Mouse (Mus musculus): ENCODE results near the gene Mettl24.
"Not testable (repeated sequence)": the region's sequence is repeated elsewhere in the genome, so short reads cannot be mapped to it uniquely, and the experiment has no call there.

Gene Mettl24

DNA sequence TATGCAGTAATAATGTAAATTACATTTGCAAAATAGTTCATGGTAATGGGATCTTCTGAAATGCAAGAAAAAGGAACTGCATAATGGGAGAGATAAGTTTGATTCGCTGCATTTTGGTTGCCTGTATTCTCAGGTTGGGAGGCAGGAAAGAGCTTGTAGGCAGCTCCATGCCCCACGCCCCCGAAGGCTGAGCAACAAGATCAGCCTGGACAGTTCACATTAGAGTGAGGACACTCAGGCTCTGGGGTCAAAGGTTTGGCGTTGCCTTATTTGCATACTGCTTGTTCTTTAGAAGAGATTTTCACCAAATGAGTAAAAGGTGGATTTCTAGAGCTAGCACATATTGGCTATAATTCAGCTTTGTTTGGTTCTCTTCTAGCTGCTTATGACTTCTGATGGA lies 123.1 kb downstream of the Mettl24 start:
- DNase-seq (ENCODE audit: extremely low read depth, low read depth), result no peak

GRCm38 (mm10) chr10:40809411-40809910 lies 126.4 kb downstream of the Mettl24 start:
- DNase-seq (ENCODE audit: extremely low read depth, low read depth), result not testable (repeated sequence)

DNA sequence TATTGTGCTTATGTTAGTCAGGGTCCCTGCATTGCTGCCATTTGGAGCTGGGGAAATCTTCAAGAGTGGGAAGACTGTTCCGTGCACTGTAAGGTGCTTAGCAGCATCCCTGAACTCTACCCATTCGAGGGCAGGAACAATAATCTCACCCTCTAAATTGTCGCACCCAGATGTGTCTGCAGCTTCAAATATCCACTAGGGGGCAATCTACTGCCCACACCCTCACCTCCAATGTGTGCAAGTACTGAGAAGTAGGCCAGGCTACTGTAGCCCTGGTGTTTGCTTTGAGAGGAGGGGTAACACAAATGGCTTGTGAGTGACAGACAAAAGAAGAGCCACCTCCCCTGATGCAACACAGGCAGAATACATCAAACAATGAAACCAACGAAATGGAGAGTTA lies 130.5 kb downstream of the Mettl24 start:
- peak; percentile 10 for DNase-seq (ENCODE audit: extremely low read depth, low read depth)

DNA sequence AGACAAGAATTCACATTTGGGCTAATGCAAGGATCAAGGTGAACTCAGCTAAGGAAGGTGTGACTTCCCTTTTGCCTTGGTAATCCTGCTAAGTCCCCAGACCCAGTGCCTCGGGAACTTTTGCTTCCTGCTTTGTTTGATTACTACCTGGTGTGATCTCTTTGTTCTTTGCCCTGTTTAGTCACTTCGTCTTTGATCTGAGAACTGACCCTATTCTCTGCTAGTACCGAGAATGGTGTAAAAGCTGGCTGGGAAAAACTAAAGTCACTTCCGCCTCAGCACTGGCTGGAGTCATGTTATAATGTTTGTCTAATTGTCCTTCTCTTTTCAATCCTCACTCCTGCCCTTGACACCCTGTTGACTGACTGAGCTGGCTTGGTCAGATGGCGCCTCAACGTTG lies 133.4 kb downstream of the Mettl24 start:
- no peak for DNase-seq (ENCODE audit: extremely low read depth, low read depth)

GRCm38 (mm10) chr10:40825952-40826351 lies 142.9 kb downstream of the Mettl24 start:
- DNase-seq (ENCODE audit: extremely low read depth, low read depth), result no peak

- no peak for DNase-seq (ENCODE audit: extremely low read depth, low read depth)
Measured at GRCm38 (mm10) chr10:40827706-40828105, 144.6 kb downstream of the Mettl24 start.

GRCm38 (mm10) chr10:40830312-40830711 lies 147.2 kb downstream of the Mettl24 start:
- no peak for DNase-seq (ENCODE audit: extremely low read depth, low read depth)

GRCm38 (mm10) chr10:40831267-40831666 lies 148.2 kb downstream of the Mettl24 start:
- no peak for DNase-seq (ENCODE audit: extremely low read depth, low read depth)

- DNase-seq (ENCODE audit: extremely low read depth, low read depth), result no peak
Measured at GRCm38 (mm10) chr10:40840086-40840485, 157.0 kb downstream of the Mettl24 start.

- no peak for DNase-seq (ENCODE audit: extremely low read depth, low read depth)
Measured at GRCm38 (mm10) chr10:40843841-40844240, 160.8 kb downstream of the Mettl24 start.

- DNase-seq (ENCODE audit: extremely low read depth, low read depth), result no peak
Measured at GRCm38 (mm10) chr10:40844546-40844945, 161.5 kb downstream of the Mettl24 start.

DNA sequence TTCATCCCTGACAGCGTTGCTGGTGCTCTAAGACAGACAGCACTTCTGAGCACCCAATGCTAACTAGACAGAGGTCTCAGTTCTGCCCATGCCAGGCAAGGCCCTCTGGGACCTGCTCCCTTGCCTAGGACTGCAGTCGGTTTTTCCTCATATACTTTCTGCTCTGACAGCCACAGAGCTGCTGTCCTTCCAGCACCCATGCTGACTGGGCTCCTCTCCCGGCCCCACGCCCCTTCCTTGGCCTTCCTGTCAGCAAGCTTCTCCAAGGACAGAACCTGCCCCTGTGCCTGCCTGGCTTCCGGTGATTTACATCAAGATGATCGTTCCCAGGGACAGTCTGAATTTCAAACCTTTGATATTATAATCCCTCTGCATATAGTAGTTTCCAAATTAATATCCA lies 162.5 kb downstream of the Mettl24 start:
- no peak for DNase-seq (ENCODE audit: extremely low read depth, low read depth)

- no peak for DNase-seq (ENCODE audit: extremely low read depth, low read depth)
Measured at GRCm38 (mm10) chr10:40847176-40847874, 164.2 kb downstream of the Mettl24 start.

- no peak for DNase-seq (ENCODE audit: extremely low read depth, low read depth)
Measured at GRCm38 (mm10) chr10:40850644-40851043, 167.6 kb downstream of the Mettl24 start.

DNA sequence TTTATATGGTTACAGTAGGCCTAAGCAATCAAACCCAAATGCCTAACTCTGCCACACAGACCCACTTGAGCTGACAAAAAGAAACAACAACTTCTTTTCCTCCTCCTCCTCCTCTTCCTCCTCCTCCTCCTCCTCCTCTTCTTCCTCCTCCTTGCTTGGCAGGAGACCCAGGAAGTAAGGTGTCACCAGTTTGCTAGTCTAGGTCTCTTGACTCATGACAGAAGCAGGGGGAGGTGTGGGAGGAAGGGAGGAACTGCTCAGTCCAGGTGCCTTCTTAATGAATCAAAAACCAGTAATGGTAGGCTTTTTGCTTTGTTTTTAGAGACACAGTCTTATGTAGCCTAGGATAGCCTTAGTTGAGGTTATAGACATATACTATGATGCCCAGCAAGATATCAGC lies 168.1 kb downstream of the Mettl24 start:
- no peak for DNase-seq (ENCODE audit: extremely low read depth, low read depth)

DNA sequence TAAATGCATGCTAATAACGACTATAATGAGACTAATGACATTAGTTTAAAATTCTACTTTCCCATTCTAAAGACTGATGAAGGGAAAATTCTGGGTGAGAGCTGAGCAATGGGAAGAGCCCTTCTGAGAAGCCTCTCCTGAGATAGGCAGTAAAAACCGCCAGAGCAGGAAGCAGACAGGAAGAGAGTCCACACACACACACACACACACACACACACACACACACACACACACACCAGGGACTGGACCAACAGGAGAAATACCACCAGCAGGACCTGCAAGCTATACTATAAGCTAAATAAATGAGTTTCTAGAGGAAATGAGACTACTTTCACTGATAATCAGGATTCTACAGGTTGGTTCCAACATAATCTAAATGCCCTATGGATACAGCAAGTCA lies 172.5 kb downstream of the Mettl24 start:
- DNase-seq (ENCODE audit: extremely low read depth, low read depth), result no peak

DNA sequence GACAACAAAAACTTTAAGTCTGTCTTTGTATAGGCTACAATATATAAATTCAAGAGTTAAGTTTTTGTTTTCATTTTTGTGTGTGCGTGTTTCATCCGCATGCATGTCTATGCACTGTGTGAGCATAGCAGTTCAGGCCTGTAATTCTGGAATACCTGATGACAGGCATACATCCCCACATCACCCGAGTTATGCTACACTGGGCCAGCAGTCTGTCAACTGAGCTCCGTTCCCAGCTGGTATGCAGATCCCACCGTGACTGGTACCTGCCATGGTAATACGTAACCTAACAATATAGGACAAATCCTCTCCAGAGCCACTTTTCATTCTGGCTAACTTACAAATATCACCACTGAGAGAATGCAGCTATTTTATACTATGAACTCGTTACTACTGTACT lies 173.6 kb downstream of the Mettl24 start:
- no peak for DNase-seq (ENCODE audit: extremely low read depth, low read depth)

- DNase-seq (ENCODE audit: extremely low read depth, low read depth), result no peak
Measured at GRCm38 (mm10) chr10:40857599-40857998, 174.5 kb downstream of the Mettl24 start.
